Mouse (Mus musculus) stomach, postnatal 0 days (tissue): ENCODE results near the gene Hnrnpl.

Experiments
- CTCF ChIP-seq: IDR thresholded peaks from 2 replicates; pipeline ENCODE4 v1.5.1; 2016; ENCODE audit warnings: antibody characterized with exemption, low read depth, mild to moderate bottlenecking, moderate library complexity
- EP300 ChIP-seq: optimal IDR thresholded peaks from 2 replicates; pipeline ENCODE3; 2016; ENCODE audit warnings: antibody characterized with exemption

DNA sequence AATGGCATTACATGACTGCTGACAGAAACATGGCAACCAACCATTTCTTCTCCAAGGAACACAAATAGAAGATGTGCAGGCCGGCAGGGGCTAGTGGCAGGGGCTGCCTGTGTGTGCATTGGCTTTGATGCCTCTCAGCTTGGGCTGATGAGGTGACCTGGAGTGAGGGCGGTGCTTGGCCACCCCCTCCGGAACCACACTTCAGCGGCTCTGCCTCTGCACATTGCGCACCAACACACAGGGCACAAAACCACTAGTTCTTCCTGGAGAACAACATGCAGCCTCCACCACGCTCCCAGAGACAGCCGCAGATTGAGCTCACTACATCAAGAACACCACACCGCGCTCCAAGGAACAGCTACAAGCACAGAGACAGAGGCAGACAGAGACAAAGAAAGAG is 7.9 kb downstream of the Hnrnpl start:
- TF ChIP-seq CTCF (no peak), EP300 (no peak)
